Mouse (Mus musculus) midbrain, embryonic 15.5 days (tissue): ENCODE data around the gene Btbd10. TPM values are rescaled to one million over a fixed set of nuclear protein-coding genes. Genes with fewer than 3 reads are reported as not detected.

Experiments used
- ATAC-seq: fragments of 200-750 bp; cut with Nextera tagmentation; replicated peaks from 2 replicates; pipeline ENCODE4 v1.8.0; 2017; ENCODE audit warnings: moderate TSS enrichment
- H3K27ac ChIP-seq: fragments of 300-500 bp; sonication (generic); 2 replicates; pipeline ENCODE4 v1.5.1; 2015; ENCODE audit warnings: mild to moderate bottlenecking, inconsistent platforms
- H3K27me3 ChIP-seq: fragments of 300-500 bp; sonication (generic); replicated peaks from 2 replicates; pipeline ENCODE4 v1.6.1; 2015; ENCODE audit warnings: inconsistent platforms
- H3K36me3 ChIP-seq: fragments of 300-500 bp; sonication (generic); replicated peaks from 2 replicates; pipeline ENCODE4 v1.6.1; 2015; ENCODE audit warnings: inconsistent platforms
- H3K4me1 ChIP-seq: fragments of 300-500 bp; sonication (generic); 2 replicates; pipeline ENCODE4 v1.6.1; 2015; ENCODE audit warnings: inconsistent platforms
- H3K4me2 ChIP-seq: fragments of 300-500 bp; sonication (generic); 2 replicates; pipeline ENCODE4 v1.6.1; 2015; ENCODE audit warnings: inconsistent platforms, mild to moderate bottlenecking, moderate library complexity
- H3K4me3 ChIP-seq: fragments of 300-500 bp; sonication (generic); 2 replicates; pipeline ENCODE4 v1.5.1; 2015; ENCODE audit warnings: mild to moderate bottlenecking, inconsistent platforms
- H3K9ac ChIP-seq: fragments of 300-500 bp; sonication (generic); 2 replicates; pipeline ENCODE4 v1.6.1; 2015; ENCODE audit warnings: mild to moderate bottlenecking, inconsistent platforms
- H3K9me3 ChIP-seq: fragments of 300-500 bp; sonication (generic); 2 replicates; pipeline ENCODE4 v1.6.1; 2016; ENCODE audit warnings: inconsistent platforms
- WGBS: fragments of 180-500 bp; shearing (Covaris S2); methylation state at CpG from one replicate; pipeline ENCODE4 v1.1.7; 2015; ENCODE audit warnings: mixed read lengths; 5-methylcytosine and 5-hydroxymethylcytosine counted together
- polyA plus RNA-seq: library from polyadenylated mRNA; unstranded; fragments of >200 nt; fragmentation: Nextera tagmentation; extraction: Ambion mirVana; gene quantifications from 2 replicates; pipeline ENCODE4 v1.2.1, GENCODE M21; 2015

Gene Btbd10
- polyA plus RNA-seq, 1 experiment from 2014 or later: 76.6 TPM

DNA sequence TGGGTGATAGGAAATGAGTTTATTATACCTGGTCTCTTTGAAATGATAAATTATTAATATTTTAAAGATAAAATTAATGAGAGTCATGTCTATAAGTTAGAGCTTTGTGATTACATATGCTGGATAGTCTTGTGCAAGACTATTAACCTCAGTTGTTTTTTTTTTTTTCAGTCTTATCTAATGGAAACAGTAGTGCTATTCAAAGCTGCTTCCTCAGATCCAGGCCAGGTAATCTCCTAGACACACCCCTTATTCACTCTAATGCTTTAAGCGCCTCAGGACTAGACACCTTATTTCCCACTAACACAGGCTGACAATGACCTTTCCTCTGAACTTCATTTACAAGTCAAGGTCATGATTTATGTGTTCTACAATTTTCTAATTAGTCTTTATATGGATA lies 20.1 kb downstream of the Btbd10 start:
- Histone ChIP-seq H3K27ac (no peak overlapping the region), H3K4me1 (peaks cover 9% of the 10 kb centered on the region), H3K4me3 (no peak overlapping the region), H3K27me3 (no peaks in the 10 kb centered on the region), H3K36me3 (no peaks in the 10 kb centered on the region), H3K9me3 (no peaks in the 10 kb centered on the region), H3K9ac (no peak overlapping the region), H3K4me2 (no peak overlapping the region)
- 88% methylated on average over 1 of the region's 1 CpGs for WGBS
- no peak for ATAC-seq

DNA sequence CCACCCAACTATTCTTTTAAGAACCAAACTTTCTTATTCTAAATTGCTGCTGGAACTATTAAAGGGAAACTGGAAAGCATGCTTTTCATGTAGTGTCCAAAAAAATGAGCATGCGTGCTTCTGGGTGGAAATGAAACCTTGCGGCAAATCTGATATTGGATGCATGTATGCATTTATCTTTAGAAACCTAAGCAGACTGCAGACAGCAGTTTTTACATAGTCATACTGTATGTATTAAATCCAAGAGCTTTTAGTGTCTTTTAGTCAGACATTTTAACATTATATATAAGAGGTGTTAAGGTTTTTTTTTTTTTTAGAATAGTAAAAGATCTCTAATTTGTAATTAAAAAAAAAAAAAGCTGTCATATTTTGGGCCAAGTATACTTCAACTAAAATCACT lies 21.5 kb downstream of the Btbd10 start:
- no peaks in the 10 kb centered on the region for H3K9me3 ChIP-seq
- peaks cover 9% of the 10 kb centered on the region for H3K4me1 ChIP-seq
- peak overlapping the region; percentile 38; the same call in 1 of the 2 replicates for H3K27ac ChIP-seq
- no peak for ATAC-seq
- no peaks in the 10 kb centered on the region for H3K27me3 ChIP-seq
- H3K9ac ChIP-seq: 0 out of 2 replicates have a peak overlapping the region, but pooled peaks have one; percentile 8
- H3K4me2 ChIP-seq: peak overlapping the region; percentile 35; the same call in 1 of the 2 replicates
- 86% methylated on average over 2 of the region's 2 CpGs for WGBS
- H3K4me3 ChIP-seq: no peak overlapping the region
- no peaks in the 10 kb centered on the region for H3K36me3 ChIP-seq

DNA sequence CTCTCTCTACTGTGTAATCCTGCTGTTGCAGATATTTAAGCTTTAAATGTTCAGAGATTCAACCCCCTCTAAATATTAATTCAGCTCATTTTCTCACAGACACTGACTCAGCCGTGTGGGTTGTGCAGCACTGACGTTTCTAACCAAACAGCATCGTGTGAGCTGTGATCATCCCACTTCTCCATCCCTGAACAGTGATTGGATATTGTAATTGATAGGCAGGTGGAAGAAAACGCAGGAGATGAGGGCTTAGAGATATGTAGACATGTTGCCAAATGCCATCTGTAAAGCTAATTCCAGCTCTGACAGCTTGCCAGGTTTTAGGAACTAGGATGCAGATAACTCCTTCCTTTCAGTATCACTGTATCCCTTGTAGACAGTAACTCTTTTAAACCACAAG lies 21.9 kb downstream of the Btbd10 start:
- Histone ChIP-seq H3K4me1 (peaks cover 9% of the 10 kb centered on the region), H3K27ac (peak overlapping the region; percentile 65), H3K36me3 (no peaks in the 10 kb centered on the region), H3K27me3 (no peaks in the 10 kb centered on the region), H3K9ac (0 out of 2 replicates have a peak overlapping the region, but pooled peaks have one; percentile 8), H3K4me3 (peak overlapping the region; percentile 18), H3K9me3 (no peaks in the 10 kb centered on the region), H3K4me2 (peak overlapping the region; percentile 35)
- ATAC-seq: peak; percentile 83
- WGBS: 19% methylated on average over 4 of the region's 4 CpGs

DNA sequence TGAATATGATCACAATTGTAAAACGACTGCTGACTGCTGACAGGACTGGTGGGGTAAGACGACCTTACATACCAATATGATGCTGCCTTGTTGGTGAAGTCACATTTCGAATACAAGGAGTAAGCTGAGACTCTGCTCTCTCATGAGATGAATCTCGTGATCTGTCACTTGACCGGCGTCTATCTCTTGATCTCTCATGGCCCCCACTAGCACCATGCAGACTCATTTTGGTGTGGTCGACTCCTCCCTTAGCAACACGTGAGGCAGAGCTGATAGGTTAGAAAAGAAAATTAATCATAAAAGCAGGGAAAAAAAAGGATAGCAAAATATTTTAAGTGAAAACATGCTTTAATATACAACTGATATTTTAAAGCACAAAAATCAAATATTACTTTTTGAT lies 33.9 kb downstream of the Btbd10 start:
- no peak overlapping the region for H3K4me2 ChIP-seq
- WGBS: 86% methylated on average over 8 of the region's 8 CpGs
- no peaks in the 10 kb centered on the region for H3K27me3 ChIP-seq
- no peak for ATAC-seq
- H3K27ac ChIP-seq: no peak overlapping the region
- H3K9me3 ChIP-seq: no peaks in the 10 kb centered on the region
- no peak overlapping the region for H3K9ac ChIP-seq
- no peaks in the 10 kb centered on the region for H3K36me3 ChIP-seq
- H3K4me3 ChIP-seq: no peak overlapping the region
- no peaks in the 10 kb centered on the region for H3K4me1 ChIP-seq

DNA sequence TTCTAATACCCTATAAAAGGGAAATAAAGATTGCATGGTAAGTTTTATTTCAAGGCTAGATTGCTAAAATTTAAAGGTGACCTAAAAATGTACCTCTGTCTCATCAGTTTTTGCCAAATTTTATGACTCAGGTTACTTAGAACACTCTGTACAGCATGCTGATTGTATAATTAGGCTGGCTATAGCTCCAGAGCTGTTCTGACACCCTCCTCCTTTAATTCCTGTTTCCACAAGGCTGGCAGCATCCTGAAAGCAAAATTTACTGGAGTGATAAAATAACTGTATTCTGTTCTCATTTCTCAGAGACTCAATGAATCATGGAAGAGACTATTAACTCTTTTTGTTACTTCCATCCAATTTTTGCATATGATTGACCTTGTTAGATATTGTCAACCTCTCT lies 35.2 kb downstream of the Btbd10 start:
- Histone ChIP-seq H3K9ac (no peak overlapping the region), H3K36me3 (no peaks in the 10 kb centered on the region), H3K9me3 (no peaks in the 10 kb centered on the region), H3K4me3 (no peak overlapping the region), H3K4me2 (no peak overlapping the region), H3K4me1 (no peaks in the 10 kb centered on the region), H3K27me3 (no peaks in the 10 kb centered on the region), H3K27ac (no peak overlapping the region)
- no peak for ATAC-seq

GRCm38 (mm10) chr7:113320128-113320527 lies 49.1 kb downstream of the Btbd10 start:
- H3K4me2 ChIP-seq: no peak overlapping the region
- H3K4me3 ChIP-seq: no peak overlapping the region
- WGBS: 75% methylated on average over 1 of the region's 1 CpGs
- no peaks in the 10 kb centered on the region for H3K4me1 ChIP-seq
- no peak overlapping the region for H3K27ac ChIP-seq
- no peak overlapping the region for H3K9ac ChIP-seq
- H3K36me3 ChIP-seq: peaks cover 13% of the 10 kb centered on the region; the same call in 1 of the 2 replicates
- H3K9me3 ChIP-seq: no peaks in the 10 kb centered on the region
- no peaks in the 10 kb centered on the region for H3K27me3 ChIP-seq
- no peak for ATAC-seq

DNA sequence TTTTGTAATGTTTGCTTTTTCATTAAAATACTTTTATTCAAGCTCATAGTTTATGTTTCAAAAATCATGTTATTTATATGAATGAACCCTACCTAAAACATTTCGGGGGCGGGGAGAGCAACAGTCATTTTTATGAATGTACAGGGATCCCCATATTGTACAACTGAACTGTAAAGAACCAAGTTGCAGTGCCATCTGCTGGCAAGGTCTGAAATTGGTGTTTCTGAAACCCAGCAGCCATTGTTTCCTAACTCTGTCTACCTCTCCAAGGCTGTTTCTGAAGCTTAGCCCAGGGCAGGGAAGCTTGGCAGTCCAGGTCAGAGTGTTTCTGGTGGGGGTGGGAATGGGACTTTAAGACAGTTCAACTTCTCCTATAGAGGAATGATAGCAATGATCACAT lies 57.4 kb downstream of the Btbd10 start:
- 24% methylated on average over 2 of the region's 2 CpGs for WGBS
- Histone ChIP-seq H3K36me3 (0 out of 2 replicates have a peak, but pooled peaks cover 11% of the 10 kb centered on the region), H3K27ac (no peak overlapping the region), H3K4me3 (no peak overlapping the region), H3K4me1 (0 out of 2 replicates have a peak, but pooled peaks cover 5% of the 10 kb centered on the region), H3K27me3 (no peaks in the 10 kb centered on the region), H3K4me2 (no peak overlapping the region), H3K9me3 (no peaks in the 10 kb centered on the region), H3K9ac (no peak overlapping the region)
- peak; percentile 69 for ATAC-seq

GRCm38 (mm10) chr7:113310136-113310535 lies 59.1 kb downstream of the Btbd10 start:
- 0 out of 2 replicates have a peak, but pooled peaks cover 5% of the 10 kb centered on the region for H3K4me1 ChIP-seq
- WGBS: 47% methylated on average over 3 of the region's 3 CpGs
- H3K4me2 ChIP-seq: no peak overlapping the region
- no peaks in the 10 kb centered on the region for H3K27me3 ChIP-seq
- no peak overlapping the region for H3K27ac ChIP-seq
- H3K4me3 ChIP-seq: no peak overlapping the region
- H3K9me3 ChIP-seq: no peaks in the 10 kb centered on the region
- 0 out of 2 replicates have a peak, but pooled peaks cover 3% of the 10 kb centered on the region for H3K36me3 ChIP-seq
- H3K9ac ChIP-seq: no peak overlapping the region
- no peak for ATAC-seq

GRCm38 (mm10) chr7:113297813-113298212 lies 71.4 kb downstream of the Btbd10 start:
- ATAC-seq: no peak
- no peak overlapping the region for H3K27ac ChIP-seq
- no peak overlapping the region for H3K9ac ChIP-seq
- no peaks in the 10 kb centered on the region for H3K36me3 ChIP-seq
- no peaks in the 10 kb centered on the region for H3K9me3 ChIP-seq
- H3K4me1 ChIP-seq: peaks cover 8% of the 10 kb centered on the region
- no peak overlapping the region for H3K4me2 ChIP-seq
- no peak overlapping the region for H3K4me3 ChIP-seq
- H3K27me3 ChIP-seq: no peaks in the 10 kb centered on the region
- 89% methylated on average over 4 of the region's 4 CpGs for WGBS

DNA sequence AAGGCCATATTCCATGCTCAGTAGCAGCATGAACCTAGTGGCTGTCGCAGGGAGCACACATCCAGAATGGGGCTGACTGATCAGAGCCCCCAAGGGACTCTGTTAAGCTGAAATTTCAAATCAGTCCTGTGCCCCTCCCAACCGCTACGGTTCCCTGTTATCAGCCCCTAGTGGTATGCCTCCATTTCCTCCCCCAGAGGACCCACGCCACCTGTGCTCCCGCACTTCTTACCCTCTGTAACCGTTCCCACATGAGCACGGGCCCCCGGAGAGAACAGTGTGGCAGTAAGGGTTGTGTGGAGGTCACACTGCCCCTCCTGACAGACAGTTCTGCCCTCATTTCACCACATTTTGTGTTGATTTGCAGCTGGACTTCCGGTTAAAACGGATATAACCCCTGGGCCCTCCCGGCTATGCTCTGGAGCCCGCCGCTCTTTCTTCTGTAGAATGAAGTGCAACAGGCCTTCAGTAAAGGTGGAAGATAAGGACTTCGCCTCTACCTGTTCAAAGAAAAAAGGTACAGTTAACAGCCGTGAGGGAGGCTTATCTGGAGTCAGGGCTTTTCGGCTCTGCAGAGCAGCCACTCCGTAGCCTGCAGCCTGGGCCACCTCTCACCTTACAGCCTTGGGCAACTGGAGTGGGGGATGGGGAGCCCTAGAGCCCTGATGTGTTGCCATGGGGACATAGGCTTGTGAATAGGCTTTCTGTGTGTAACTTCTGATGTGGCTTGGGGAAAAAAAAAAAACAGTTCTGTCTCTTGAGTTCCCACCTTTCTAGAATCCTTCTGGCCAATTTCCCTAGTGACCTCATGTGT lies 73.9 kb downstream of the Btbd10 start:
- Histone ChIP-seq H3K27me3 (no peaks in the 10 kb centered on the region), H3K36me3 (no peaks in the 10 kb centered on the region), H3K4me3 (no peak overlapping the region), H3K4me1 (peaks cover 8% of the 10 kb centered on the region), H3K9ac (no peak overlapping the region), H3K4me2 (no peak overlapping the region), H3K27ac (no peak overlapping the region), H3K9me3 (no peaks in the 10 kb centered on the region)
- WGBS: 32% methylated on average over 17 of the region's 17 CpGs
- ATAC-seq: peak; percentile 27; the same call in 1 of the 2 replicates

DNA sequence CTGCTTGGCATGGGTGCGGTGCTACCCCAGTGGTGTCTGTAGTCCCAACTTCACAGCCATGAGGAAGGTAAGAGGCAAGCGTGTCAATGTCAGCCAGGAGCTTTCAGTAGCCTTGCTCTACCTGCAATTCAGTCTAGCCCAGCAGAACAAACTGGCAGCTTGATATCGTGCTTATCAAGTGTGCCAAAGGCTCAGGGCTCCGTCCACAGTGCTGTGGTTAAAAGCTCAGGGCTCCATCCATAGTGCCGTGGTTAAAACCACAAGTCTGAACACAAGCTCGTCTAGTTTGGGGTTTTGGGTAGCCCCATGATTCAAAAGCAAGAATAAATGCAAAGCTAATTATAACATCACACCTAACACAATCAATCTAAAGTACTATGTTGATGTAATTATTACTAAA lies 74.6 kb downstream of the Btbd10 start:
- WGBS: 93% methylated on average over 6 of the region's 6 CpGs
- no peak overlapping the region for H3K4me3 ChIP-seq
- H3K27ac ChIP-seq: no peak overlapping the region
- no peak overlapping the region for H3K9ac ChIP-seq
- no peaks in the 10 kb centered on the region for H3K36me3 ChIP-seq
- peaks cover 8% of the 10 kb centered on the region for H3K4me1 ChIP-seq
- ATAC-seq: no peak
- H3K9me3 ChIP-seq: no peaks in the 10 kb centered on the region
- no peak overlapping the region for H3K4me2 ChIP-seq
- no peaks in the 10 kb centered on the region for H3K27me3 ChIP-seq

GRCm38 (mm10) chr7:113292193-113292592 lies 77.0 kb downstream of the Btbd10 start:
- no peaks in the 10 kb centered on the region for H3K36me3 ChIP-seq
- no peaks in the 10 kb centered on the region for H3K27me3 ChIP-seq
- H3K9me3 ChIP-seq: no peaks in the 10 kb centered on the region
- H3K27ac ChIP-seq: no peak overlapping the region
- no peak overlapping the region for H3K4me2 ChIP-seq
- H3K4me1 ChIP-seq: peaks cover 8% of the 10 kb centered on the region
- 87% methylated on average over 4 of the region's 4 CpGs for WGBS
- H3K9ac ChIP-seq: no peak overlapping the region
- no peak overlapping the region for H3K4me3 ChIP-seq
- no peak for ATAC-seq

- H3K4me3 ChIP-seq: no peak overlapping the region
- H3K9me3 ChIP-seq: no peaks in the 10 kb centered on the region
- H3K27me3 ChIP-seq: no peaks in the 10 kb centered on the region
- no peak overlapping the region for H3K4me2 ChIP-seq
- H3K4me1 ChIP-seq: peaks cover 8% of the 10 kb centered on the region
- H3K36me3 ChIP-seq: no peaks in the 10 kb centered on the region
- H3K9ac ChIP-seq: no peak overlapping the region
- H3K27ac ChIP-seq: no peak overlapping the region
- no peak for ATAC-seq
- 80% methylated on average over 5 of the region's 5 CpGs for WGBS
These were observed 77.5 kb downstream of the Btbd10 start for GRCm38 (mm10) chr7:113291741-113292140.
